Mouse (Mus musculus) hindbrain, embryonic 10.5 days (tissue): ENCODE results near the gene Ccdc159. TPM values are rescaled to one million over a fixed set of nuclear protein-coding genes. Genes with fewer than 3 reads are reported as not detected.

Experiments
- DNase-seq: peaks from one replicate; pipeline ENCODE4 v3.0.0-alpha.2; 2017; ENCODE audit warnings: low spot score
- H3K27ac ChIP-seq: fragments of 300-500 bp; sonication (generic); 2 replicates; pipeline ENCODE4 v1.5.1; 2016; ENCODE audit warnings: mild to moderate bottlenecking, moderate library complexity
- H3K27me3 ChIP-seq: fragments of 300-500 bp; sonication (generic); 2 replicates; pipeline ENCODE4 v1.6.1; 2016; ENCODE audit warnings: mild to moderate bottlenecking; ENCODE audit not compliant: poor library complexity, insufficient read depth, severe bottlenecking
- H3K36me3 ChIP-seq: fragments of 300-500 bp; sonication (generic); 2 replicates; pipeline ENCODE4 v1.6.1; 2016; ENCODE audit warnings: mild to moderate bottlenecking, moderate library complexity
- H3K4me1 ChIP-seq: fragments of 300-500 bp; sonication (generic); replicated peaks from 2 replicates; pipeline ENCODE4 v1.6.1; 2016; ENCODE audit warnings: mild to moderate bottlenecking
- H3K4me3 ChIP-seq: fragments of 300-500 bp; sonication (generic); 2 replicates; pipeline ENCODE4 v1.5.1; 2016; ENCODE audit warnings: mild to moderate bottlenecking, moderate library complexity
- H3K9me3 ChIP-seq: fragments of 300-500 bp; sonication (generic); 2 replicates; pipeline ENCODE4 v1.6.1; 2016; ENCODE audit warnings: mild to moderate bottlenecking, moderate library complexity
- WGBS: fragments of 180-500 bp; shearing (Covaris S2); methylation state at CpG from one replicate; pipeline ENCODE4 v1.1.7; 2016; 5-methylcytosine and 5-hydroxymethylcytosine counted together
- polyA plus RNA-seq: library from polyadenylated mRNA; unstranded; fragments of >200 nt; fragmentation: Nextera tagmentation; extraction: Ambion mirVana; gene quantifications from 2 replicates; pipeline ENCODE4 v1.2.1, GENCODE M21; 2016

Gene Ccdc159
- polyA plus RNA-seq, 1 experiment from 2014 or later: 5.1 TPM

DNA sequence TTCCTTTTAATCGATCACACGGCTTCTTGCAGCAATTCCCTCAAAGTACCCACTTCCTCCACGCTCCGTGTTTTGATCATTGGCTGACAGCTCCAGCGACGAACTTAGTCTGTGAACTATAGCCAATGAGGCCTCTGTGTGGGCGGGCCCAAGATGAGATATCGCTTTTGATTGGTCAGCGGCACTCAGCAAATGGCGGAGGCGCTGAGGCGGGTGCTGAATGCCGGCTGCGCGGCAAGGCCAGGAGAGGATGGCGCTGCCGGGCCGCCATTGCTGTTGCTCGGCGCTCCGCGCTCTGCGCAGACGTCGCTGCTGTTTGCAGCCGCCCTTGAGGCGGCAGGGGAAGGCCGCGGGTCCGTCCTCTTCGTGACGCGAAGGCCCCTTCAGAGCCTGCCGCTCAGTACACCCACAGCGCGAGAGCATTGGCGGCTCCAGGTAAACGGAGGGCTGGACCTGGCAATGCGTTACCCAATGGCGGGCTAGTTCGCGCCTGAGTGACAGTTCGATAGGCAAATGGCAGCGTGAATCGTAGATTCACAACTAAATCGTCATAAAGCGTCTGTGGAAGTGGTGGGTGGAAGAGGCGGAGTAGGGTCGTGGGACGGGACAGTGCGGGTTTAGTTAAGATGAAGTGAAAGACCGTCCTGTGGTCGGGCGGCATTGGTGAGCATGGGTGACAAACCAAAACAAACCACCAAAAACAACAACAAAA lies 28.5 kb downstream of the Ccdc159 start, which contains the start of gene Swsap1:
TSS of gene Swsap1 (plus strand) at position 186 of the 712 bp plus-strand sequence.
- H3K36me3 ChIP-seq: peaks cover 9% of the 10 kb centered on the region; the same call in 1 of the 2 replicates
- H3K9me3 ChIP-seq: no peaks in the 10 kb centered on the region; the same call in 1 of the 2 replicates
- peak; percentile 99 for DNase-seq
- H3K4me3 ChIP-seq: peak within 1 kb of the TSS; percentile 76
- H3K27me3 ChIP-seq: peaks cover 24% of the 10 kb centered on the region
- H3K4me1 ChIP-seq: peaks cover 26% of the 10 kb centered on the region
- under 1% methylated on average over 54 of the region's 54 CpGs for WGBS
- H3K27ac ChIP-seq: peak within 1 kb of the TSS; percentile 97

DNA sequence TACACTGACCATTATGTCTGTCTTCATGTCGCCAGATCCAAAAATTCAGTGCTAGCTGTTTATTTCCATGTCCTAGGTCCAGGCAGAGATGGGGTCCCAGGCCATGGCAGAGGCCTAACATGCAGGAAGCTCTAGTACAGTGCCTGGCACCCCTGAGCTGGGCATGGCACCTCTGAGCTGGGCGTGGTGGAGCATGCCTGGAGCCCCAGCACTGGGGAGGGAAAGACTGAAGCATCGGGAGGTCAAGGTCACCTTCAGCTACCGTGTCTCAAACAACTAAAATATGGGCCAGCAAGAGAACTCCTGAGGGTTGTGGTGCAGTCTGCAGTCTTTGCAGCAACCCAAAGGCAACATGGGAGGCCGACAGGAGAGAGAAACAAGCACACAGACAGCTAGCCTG lies 31.1 kb downstream of the Ccdc159 start:
- Histone ChIP-seq H3K4me3 (no peak overlapping the region), H3K36me3 (peaks cover 9% of the 10 kb centered on the region; the same call in 1 of the 2 replicates), H3K9me3 (no peaks in the 10 kb centered on the region), H3K27me3 (peaks cover 51% of the 10 kb centered on the region), H3K27ac (no peak overlapping the region), H3K4me1 (peaks cover 49% of the 10 kb centered on the region)
- WGBS: 86% methylated on average over 5 of the region's 5 CpGs
- no peak for DNase-seq

DNA sequence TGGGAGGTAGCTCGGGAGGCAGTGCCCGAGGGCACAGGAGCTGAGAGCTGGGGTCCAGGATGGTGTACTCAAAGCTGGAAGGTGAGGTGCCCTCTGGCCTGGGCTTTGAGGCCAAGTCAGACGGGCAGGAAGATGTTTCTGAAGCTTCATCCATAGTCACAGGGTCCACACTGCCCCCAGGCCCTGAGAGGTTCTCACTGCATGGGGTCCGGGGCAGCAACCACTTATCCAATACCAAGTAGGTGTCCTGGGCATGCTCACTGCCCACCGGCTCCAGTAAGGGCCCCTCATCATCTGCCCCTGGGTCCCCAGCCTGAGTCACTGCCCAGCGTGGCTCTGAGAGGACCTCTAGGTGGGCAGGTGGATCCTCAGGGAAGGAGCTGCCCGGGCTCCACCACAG lies 32.0 kb downstream of the Ccdc159 start:
- peaks cover 48% of the 10 kb centered on the region for H3K4me1 ChIP-seq
- no peak for DNase-seq

GRCm38 (mm10) chr9:21960135-21960534 lies 32.9 kb downstream of the Ccdc159 start:
- 53% methylated on average over 9 of the region's 9 CpGs for WGBS
- Histone ChIP-seq H3K4me1 (peaks cover 42% of the 10 kb centered on the region), H3K27ac (no peak overlapping the region), H3K9me3 (no peaks in the 10 kb centered on the region), H3K27me3 (peaks cover 59% of the 10 kb centered on the region), H3K36me3 (peaks cover 9% of the 10 kb centered on the region; the same call in 1 of the 2 replicates), H3K4me3 (peak overlapping the region; percentile 53)
- no peak for DNase-seq

More for the DNA sequence above, 32.0 kb downstream of the Ccdc159 start:
- Histone ChIP-seq H3K9me3 (no peaks in the 10 kb centered on the region), H3K36me3 (peaks cover 9% of the 10 kb centered on the region; the same call in 1 of the 2 replicates), H3K4me3 (peak overlapping the region; percentile 12; the same call in 1 of the 2 replicates), H3K27me3 (peaks cover 58% of the 10 kb centered on the region), H3K27ac (no peak overlapping the region)
- WGBS: 90% methylated on average over 7 of the region's 7 CpGs

GRCm38 (mm10) chr9:21960558-21961208 lies 33.4 kb downstream of the Ccdc159 start:
- Histone ChIP-seq H3K4me3 (peak overlapping the region; percentile 53), H3K9me3 (no peaks in the 10 kb centered on the region), H3K36me3 (peaks cover 9% of the 10 kb centered on the region; the same call in 1 of the 2 replicates), H3K4me1 (peaks cover 42% of the 10 kb centered on the region), H3K27ac (no peak overlapping the region), H3K27me3 (peaks cover 59% of the 10 kb centered on the region)
- 10% methylated on average over 26 of the region's 26 CpGs for WGBS
- peak; percentile 27 for DNase-seq

GRCm38 (mm10) chr9:21961366-21961980 lies 34.2 kb downstream of the Ccdc159 start:
- peaks cover 9% of the 10 kb centered on the region; the same call in 1 of the 2 replicates for H3K36me3 ChIP-seq
- no peaks in the 10 kb centered on the region for H3K9me3 ChIP-seq
- WGBS: 2% methylated on average over 35 of the region's 35 CpGs
- peak; percentile 17 for DNase-seq
- H3K4me1 ChIP-seq: peaks cover 38% of the 10 kb centered on the region
- peaks cover 59% of the 10 kb centered on the region for H3K27me3 ChIP-seq
- H3K27ac ChIP-seq: no peak overlapping the region
- peak overlapping the region; percentile 53 for H3K4me3 ChIP-seq

DNA sequence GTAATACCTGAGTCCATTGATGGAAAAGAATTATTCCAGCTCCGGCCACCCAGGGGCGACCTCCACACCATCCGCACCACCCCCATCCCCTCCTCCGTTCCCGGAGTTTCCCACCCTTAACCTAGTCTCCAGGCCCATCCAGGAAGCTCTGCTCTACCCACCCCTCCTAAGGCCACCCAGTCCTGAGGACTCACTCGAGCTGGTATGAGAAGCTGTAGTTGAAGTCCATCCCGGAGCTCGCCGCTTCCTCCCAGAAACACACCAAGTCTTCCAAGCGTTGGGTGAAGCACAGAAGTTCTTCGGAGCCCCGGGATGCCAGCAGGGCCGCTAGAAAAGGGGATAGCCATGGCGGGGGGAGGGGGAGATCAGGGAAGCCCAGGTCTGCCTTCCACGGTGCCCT lies 34.7 kb downstream of the Ccdc159 start:
- DNase-seq: no peak
- peak overlapping the region; percentile 53; the same call in 1 of the 2 replicates for H3K27ac ChIP-seq
- under 1% methylated on average over 15 of the region's 15 CpGs for WGBS
- H3K4me3 ChIP-seq: peak overlapping the region; percentile 53
- H3K36me3 ChIP-seq: peaks cover 9% of the 10 kb centered on the region; the same call in 1 of the 2 replicates
- peaks cover 35% of the 10 kb centered on the region for H3K4me1 ChIP-seq
- H3K27me3 ChIP-seq: peaks cover 59% of the 10 kb centered on the region
- no peaks in the 10 kb centered on the region for H3K9me3 ChIP-seq

DNA sequence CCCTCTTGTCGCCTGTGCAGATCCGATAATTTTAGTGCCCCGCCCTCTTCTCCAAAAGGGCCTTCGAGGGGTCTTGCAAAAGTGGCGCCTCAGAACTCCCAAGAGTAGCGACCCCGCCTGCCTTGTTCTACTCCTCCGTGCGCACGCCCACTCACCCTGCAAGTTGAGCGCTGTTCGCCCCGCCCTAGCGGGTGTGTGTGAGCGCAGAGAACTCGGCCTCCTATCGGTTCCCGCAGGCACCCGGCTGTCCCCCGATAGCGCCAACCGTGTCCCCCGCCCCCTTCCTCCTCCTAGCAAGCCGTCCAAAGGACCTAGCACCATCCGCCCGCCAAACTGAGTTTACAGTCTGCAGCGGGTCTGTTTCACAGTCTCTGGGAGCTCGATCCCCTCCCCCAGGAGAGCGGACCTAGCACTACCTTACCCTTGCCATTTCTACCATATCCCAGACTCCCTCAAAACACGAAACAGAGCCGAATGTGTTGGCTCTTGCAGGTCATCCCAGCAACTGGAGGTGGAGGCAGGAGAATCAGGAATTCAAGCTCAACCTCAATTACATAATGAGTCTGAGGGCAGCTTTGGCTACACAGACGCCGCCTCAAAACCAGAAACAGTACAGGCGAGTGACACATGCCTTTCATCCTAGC lies 35.3 kb downstream of the Ccdc159 start:
- peak; percentile 74 for DNase-seq
- peaks cover 6% of the 10 kb centered on the region; the same call in 1 of the 2 replicates for H3K36me3 ChIP-seq
- 2% methylated on average over 34 of the region's 34 CpGs for WGBS
- H3K9me3 ChIP-seq: no peaks in the 10 kb centered on the region
- H3K27me3 ChIP-seq: peaks cover 59% of the 10 kb centered on the region
- peak overlapping the region; percentile 53 for H3K4me3 ChIP-seq
- peaks cover 35% of the 10 kb centered on the region for H3K4me1 ChIP-seq
- peak overlapping the region; percentile 53 for H3K27ac ChIP-seq

GRCm38 (mm10) chr9:21963417-21963816 lies 36.1 kb downstream of the Ccdc159 start, which contains the start of gene Epor:
Gene Epor (minus strand): TSS chr9:21963506.
- peak; percentile 47 for DNase-seq
- no peaks in the 10 kb centered on the region for H3K9me3 ChIP-seq
- 0 out of 2 replicates have a peak, but pooled peaks cover 2% of the 10 kb centered on the region for H3K36me3 ChIP-seq
- H3K4me3 ChIP-seq: peak within 1 kb of the TSS; percentile 53
- peak within 1 kb of the TSS; percentile 72 for H3K27ac ChIP-seq
- 19% methylated on average over 8 of the region's 8 CpGs for WGBS
- H3K27me3 ChIP-seq: peaks cover 58% of the 10 kb centered on the region
- peaks cover 35% of the 10 kb centered on the region for H3K4me1 ChIP-seq

- DNase-seq: no peak
- 68% methylated on average over 6 of the region's 6 CpGs for WGBS
- Histone ChIP-seq H3K4me3 (no peak overlapping the region), H3K27ac (no peak overlapping the region), H3K9me3 (no peaks in the 10 kb centered on the region), H3K36me3 (0 out of 2 replicates have a peak, but pooled peaks cover 3% of the 10 kb centered on the region), H3K4me1 (no peaks in the 10 kb centered on the region), H3K27me3 (peaks cover 4% of the 10 kb centered on the region)
Observed at GRCm38 (mm10) chr9:21968883-21969282, 41.6 kb downstream of the Ccdc159 start.

- 93% methylated on average over 4 of the region's 4 CpGs for WGBS
- H3K4me1 ChIP-seq: no peaks in the 10 kb centered on the region
- no peaks in the 10 kb centered on the region for H3K9me3 ChIP-seq
- 0 out of 2 replicates have a peak, but pooled peaks cover 4% of the 10 kb centered on the region for H3K36me3 ChIP-seq
- H3K27ac ChIP-seq: no peak overlapping the region
- no peak for DNase-seq
- peaks cover under 1% of the 10 kb centered on the region; the same call in 1 of the 2 replicates for H3K27me3 ChIP-seq
- H3K4me3 ChIP-seq: no peak overlapping the region
Observed at GRCm38 (mm10) chr9:21969304-21969703, 42.0 kb downstream of the Ccdc159 start.

DNA sequence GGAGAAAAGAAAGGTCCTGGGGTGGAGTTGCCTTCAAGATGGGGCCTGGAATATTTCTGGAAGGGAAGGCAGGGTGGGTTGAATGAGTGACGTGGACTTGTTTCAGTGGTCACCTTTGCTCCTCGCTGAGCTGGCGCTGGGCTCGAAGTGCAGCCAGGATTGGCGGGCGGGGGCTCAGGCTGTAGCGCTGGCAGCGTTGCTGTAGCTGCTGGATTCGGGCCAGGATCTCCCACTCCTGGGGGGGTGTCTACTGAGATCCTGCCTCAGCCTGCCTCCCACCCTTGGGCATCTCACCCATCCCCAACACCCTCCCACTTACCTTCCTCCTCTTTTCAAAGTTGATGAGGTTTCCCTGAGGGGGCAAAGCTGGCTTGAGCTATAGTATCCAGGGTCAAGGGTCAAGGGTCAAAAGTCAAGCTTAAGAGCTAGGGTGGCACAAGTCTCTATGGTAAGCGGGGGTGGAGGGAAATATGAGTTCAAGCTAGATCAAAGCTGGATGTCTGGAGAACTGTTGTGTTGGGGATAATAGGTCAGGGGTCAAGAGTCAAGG lies 49.4 kb downstream of the Ccdc159 start:
- no peak for DNase-seq
- peaks cover 6% of the 10 kb centered on the region; the same call in 1 of the 2 replicates for H3K27me3 ChIP-seq
- H3K4me1 ChIP-seq: no peaks in the 10 kb centered on the region
- 0 out of 2 replicates have a peak, but pooled peaks cover 7% of the 10 kb centered on the region for H3K36me3 ChIP-seq
- no peaks in the 10 kb centered on the region for H3K9me3 ChIP-seq
- no peak overlapping the region for H3K27ac ChIP-seq
- 89% methylated on average over 10 of the region's 10 CpGs for WGBS
- H3K4me3 ChIP-seq: no peak overlapping the region
